Mouse (Mus musculus) brown adipose tissue, adult 24 weeks (tissue): ENCODE measurements around the gene Med12l. TPM values are rescaled to one million over a fixed set of nuclear protein-coding genes. Genes with fewer than 3 reads are reported as not detected.
A peak's percentile ranks its signal among the peaks of the same experiment; 100 is the strongest.

Experiments used
- H3K27ac ChIP-seq: fragments of 200-500 bp; replicated peaks from 2 replicates; pipeline ENCODE4 v1.5.1; 2012; ENCODE audit warnings: low read depth, mild to moderate bottlenecking, low read length
- H3K4me1 ChIP-seq: fragments of 200-500 bp; 2 replicates; pipeline ENCODE4 v1.6.1; 2012; ENCODE audit warnings: low read length, mixed read lengths; ENCODE audit not compliant: control insufficient read depth, insufficient read depth, insufficient read length
- H3K4me3 ChIP-seq: fragments of 200-500 bp; 2 replicates; pipeline ENCODE4 v1.5.1; 2012; ENCODE audit warnings: low read depth, mild to moderate bottlenecking, low read length, moderate library complexity; ENCODE audit not compliant: insufficient read depth
- polyA plus RNA-seq: library from polyadenylated mRNA; stranded (reverse); fragments of >200 nt; gene quantifications from 2 replicates; pipeline ENCODE4 v1.2.4, GENCODE M21; 2012; ENCODE audit not compliant: missing spikeins, insufficient read depth, insufficient read length

Gene Med12l
- polyA plus RNA-seq, 1 experiment = 3.7 TPM

DNA sequence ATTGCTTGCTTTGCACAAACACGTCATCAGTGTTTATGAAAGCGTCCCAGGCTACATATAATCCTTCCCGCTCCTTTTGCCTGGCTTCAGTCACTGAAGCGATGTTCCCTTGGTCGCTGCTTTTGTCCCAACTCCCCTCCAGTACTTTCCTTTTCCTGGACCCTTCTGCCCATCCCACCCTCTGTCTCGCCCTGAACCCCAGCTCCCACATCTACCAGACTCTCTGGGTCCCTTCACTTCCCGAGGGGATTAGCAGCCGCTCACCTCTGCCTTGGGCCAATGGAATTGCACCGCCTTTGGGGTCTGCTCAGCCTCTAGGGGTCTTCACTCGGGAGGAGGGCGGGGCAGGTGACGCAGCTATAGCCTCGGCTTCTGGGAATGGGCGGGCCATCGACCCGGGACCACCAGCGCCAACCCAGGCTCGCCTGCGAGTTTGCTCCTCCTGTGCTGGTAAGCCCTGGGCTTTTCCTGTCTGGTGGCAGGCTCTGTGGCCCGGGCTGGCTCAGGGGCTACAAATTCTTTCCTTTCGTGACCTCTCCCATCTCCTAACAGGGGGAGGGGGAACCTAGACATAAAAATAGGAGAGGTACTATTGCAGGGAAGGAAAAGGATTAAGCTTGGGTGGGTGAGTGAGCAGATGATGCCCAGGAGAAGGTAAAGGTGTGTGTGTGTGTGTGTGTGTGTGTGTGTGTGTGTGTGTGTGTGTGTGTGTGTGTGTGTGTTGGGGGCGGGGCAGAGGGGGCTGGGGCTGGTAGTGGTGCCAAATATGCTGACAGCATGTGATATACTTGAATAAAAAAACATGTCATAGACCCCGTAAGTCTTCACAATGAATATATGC, 338.7 kb downstream of the Med12l start, which contains the start of gene Igsf10:
Gene Igsf10 (minus strand): TSS at position 330 of the 841 bp plus-strand sequence.
- H3K4me3 ChIP-seq = peak within 1 kb of the TSS; percentile 58
- no peaks in the 10 kb centered on the region for H3K4me1 ChIP-seq
- H3K27ac ChIP-seq = 0 out of 2 replicates have a peak within 1 kb of the TSS, but pooled peaks have one; percentile 32

DNA sequence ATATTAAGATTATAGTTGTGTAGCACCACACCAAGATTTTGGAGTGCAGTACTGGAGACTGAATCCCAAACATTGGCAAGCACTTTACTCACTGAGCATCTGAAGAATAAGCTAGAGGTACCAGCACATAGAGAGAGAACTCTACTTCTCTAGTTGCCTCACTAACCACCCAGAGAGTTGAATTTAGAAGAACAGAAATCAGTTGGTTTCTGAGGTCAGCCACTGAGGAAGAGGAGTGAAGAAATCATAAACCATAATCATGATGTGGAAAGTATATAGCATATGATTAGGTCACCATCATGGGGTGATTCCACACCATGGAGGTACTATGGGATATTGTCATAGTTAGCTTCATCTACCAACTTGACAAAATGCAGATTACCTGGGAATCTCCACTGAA, 346.1 kb downstream of the Med12l start:
- no peak overlapping the region for H3K4me3 ChIP-seq
- no peaks in the 10 kb centered on the region for H3K4me1 ChIP-seq
- no peak overlapping the region for H3K27ac ChIP-seq

DNA sequence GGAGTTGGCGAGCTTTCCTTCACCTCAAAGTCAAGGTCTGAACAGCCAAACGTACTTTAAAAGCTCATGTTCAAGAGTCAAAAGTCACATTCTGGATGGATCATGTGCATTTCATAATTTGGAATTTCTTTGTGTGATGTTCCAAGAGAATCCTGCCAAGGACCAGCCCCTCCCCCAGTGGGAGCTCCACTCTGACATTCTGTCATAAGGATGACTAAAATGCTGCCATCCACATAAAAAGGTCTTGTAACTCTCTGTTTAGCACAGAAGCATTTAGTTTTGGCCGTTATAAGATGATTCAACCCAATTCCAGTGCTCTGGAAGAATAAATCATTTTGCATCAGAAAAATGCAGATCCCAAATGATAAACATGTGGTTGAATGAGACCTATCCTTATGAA, 348.5 kb downstream of the Med12l start:
- H3K4me1 ChIP-seq = no peaks in the 10 kb centered on the region
- H3K4me3 ChIP-seq = no peak overlapping the region
- no peak overlapping the region for H3K27ac ChIP-seq

DNA sequence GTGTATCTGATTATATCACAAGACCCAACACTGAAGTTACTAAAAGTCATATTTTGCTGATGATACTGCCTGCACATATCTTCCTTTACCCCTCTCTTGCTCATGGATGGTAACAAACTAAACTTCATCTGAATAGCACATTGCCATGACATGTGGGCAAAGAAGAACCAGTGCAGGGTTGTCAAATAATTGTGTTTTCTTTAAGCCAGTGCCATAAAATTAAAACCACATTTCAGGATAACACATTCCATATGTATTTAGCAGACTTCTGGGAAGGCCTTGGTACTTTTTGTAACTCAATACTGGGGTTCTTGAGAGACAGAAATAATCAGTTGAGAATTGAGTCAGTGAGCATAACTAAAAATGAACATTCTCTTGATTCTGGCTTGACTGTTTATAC, 354.5 kb downstream of the Med12l start:
- no peaks in the 10 kb centered on the region for H3K4me1 ChIP-seq
- no peak overlapping the region for H3K27ac ChIP-seq
- H3K4me3 ChIP-seq = no peak overlapping the region

GRCm38 (mm10) chr3:59361895-59362294, 356.3 kb downstream of the Med12l start:
- H3K4me3 ChIP-seq = no peak overlapping the region
- no peak overlapping the region for H3K27ac ChIP-seq

More at GRCm38 (mm10) chr3:59361895-59362294, 356.3 kb downstream of the Med12l start:
- H3K4me1 ChIP-seq = no peaks in the 10 kb centered on the region

Other genes starting within 250 kb of the Med12l start
- not detected in 2 replicates for gene Mindy4b-ps, start 183.5 kb upstream of the Med12l start, polyA plus RNA-seq
- not detected in 2 replicates for gene Clrn1, start 120.5 kb upstream of the Med12l start, polyA plus RNA-seq
- 0.50 TPM in 1 of 2 replicates, not detected in the other for gene Gpr171, start 96.0 kb downstream of the Med12l start, polyA plus RNA-seq
- 0.92 and 1.3 TPM in 2 replicates for gene P2ry14, start 147.8 kb downstream of the Med12l start, polyA plus RNA-seq
- not detected in 2 replicates for gene Gpr87, start 189.3 kb downstream of the Med12l start, polyA plus RNA-seq
- gene P2ry13, start 205.1 kb downstream of the Med12l start, polyA plus RNA-seq = 1.3 TPM in 1 of 2 replicates, not detected in the other